Mouse (Mus musculus) urinary bladder, postnatal 4 days (tissue): ENCODE measurements around the gene Cxcl3.

Experiments
- DNase-seq, 2 experiments: peaks; one replicate each; pipeline ENCODE4 v3.0.0; 2021 to 2022; ENCODE audit warnings: low spot score in 2 of 2

Cxcl3 gene

DNA sequence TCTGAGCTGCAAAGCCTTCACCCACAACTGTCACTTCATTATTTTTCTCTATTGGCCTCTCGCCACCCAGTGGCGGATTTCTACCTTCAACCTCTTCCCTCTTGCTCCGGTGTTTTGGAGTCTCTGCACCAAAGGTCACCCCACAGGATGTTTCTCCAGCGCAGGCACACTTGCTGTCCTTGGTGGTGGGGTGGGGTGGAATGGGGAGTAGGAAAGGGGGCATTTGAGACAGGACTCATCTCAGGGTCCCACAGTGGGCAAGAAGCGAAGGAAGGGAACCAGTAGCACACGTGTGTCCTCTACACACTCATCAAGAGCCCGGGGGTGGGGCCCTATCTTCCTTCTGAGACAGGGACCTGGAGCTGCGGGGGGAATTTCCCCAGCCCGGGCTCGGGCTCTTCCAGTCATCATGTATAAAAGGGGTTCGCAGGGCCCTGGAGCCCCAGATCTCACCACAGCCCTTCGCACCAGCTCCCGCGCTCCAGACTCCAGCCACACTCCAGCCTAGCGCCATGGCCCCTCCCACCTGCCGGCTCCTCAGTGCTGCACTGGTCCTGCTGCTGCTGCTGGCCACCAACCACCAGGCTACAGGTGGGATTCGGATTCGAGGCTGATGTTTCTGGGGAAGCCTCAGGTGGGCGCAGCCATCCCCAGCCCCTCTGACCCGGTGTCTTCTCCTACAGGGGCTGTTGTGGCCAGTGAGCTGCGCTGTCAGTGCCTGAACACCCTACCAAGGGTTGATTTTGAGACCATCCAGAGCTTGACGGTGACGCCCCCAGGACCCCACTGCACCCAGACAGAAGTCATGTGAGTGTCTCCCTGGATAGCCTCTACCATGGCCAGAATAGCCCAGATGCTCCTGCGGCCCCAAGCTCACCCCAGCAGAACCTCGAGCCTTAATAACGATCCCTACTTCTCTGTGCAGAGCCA lies at the start of gene Cxcl3:
Cxcl3 (plus strand) TSS at position 445 of the 930 bp plus-strand sequence.
- DNase-seq = no peak

DNA sequence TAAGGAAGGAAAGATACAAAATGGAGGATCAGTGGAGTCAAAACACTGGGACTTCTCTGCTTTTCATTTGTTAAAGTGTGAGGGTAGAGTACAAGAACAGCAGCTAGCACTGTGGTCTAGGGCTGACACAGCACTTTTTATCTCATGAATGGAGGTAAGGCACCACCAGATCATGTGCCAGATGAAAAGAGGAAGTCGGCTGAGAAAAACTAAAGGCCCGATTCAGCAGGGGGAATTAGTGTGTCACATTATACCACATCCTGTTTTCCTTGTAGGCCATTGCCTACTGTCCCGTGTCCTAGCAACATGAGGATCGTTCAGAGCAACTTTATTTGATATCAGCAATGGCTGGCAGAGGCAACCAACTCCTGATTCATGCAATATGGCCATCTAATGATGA lies 43.9 kb upstream of the Cxcl3 start:
- no peak for DNase-seq

DNA sequence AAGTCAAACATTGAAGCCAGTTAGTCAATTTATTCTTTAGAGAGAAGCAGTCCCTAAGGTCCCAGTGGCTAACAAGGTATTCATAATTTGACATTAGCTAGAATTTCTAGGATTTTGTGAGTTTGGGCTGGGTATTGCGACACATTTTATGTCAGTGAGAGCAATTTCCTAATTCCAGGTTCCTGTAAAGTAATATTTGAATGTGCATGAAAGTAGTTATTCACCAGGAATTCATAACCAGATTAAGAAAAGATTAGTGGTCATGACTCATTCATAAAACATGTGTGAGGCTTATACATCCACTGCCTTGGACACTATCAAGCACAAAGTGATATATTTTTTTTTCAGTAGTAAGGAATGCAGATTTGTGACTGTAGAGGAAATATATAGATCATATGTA lies 32.0 kb upstream of the Cxcl3 start:
- DNase-seq = no peak

GRCm38 (mm10) chr5:90758020-90758605 lies 27.8 kb upstream of the Cxcl3 start:
- no peak for DNase-seq

DNA sequence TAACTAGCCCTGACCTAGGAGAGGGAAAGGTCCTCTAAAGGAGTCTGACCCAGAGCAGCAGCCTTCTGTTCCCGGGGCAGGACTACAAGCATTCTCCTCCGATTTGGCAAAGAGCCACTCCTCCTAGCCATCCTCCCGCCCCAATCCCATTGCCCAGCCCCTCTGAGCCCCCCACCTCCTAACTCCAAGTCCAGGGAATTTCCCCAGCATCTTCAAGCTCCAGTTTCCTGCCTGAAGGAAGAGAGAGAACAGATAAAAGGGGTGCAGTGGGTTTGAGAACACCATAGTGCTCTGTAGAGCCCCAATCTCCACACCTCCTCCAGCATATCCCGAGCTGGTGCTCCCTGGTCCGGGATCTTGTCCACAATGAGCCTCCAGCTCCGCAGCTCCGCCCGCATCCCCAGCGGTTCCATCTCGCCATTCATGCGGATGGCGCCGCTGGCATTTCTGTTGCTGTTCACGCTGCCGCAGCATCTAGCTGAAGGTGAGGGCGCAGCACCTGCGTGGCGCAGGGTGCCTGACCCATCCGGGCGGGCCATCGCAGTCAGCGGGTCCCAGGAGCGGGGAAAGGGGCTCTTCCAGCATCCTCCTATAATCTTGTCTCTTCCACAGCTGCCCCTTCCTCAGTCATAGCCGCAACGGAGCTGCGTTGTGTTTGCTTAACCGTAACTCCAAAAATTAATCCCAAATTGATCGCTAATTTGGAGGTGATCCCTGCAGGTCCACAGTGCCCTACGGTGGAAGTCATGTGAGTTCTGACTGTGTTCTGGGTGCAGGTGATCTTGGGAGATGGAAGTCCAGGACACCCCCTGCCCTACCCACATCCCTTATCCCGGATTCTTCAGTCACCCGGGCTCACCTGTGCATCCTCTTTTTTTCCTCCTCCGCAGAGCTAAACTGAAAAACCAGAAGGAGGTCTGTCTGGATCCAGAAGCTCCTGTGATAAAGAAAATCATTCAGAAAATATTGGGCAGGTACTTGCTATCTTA lies 26.5 kb upstream of the Cxcl3 start, which contains the start of gene Cxcl5:
Cxcl5 (plus strand) TSS at position 284 of the 989 bp plus-strand sequence.
- no peak for DNase-seq

GRCm38 (mm10) chr5:90760303-90760702 lies 25.6 kb upstream of the Cxcl3 start:
- DNase-seq = no peak

GRCm38 (mm10) chr5:90760844-90761243 lies 25.1 kb upstream of the Cxcl3 start:
- DNase-seq = no peak

- DNase-seq = no peak
These were observed 24.1 kb upstream of the Cxcl3 start for GRCm38 (mm10) chr5:90761834-90762233.

DNA sequence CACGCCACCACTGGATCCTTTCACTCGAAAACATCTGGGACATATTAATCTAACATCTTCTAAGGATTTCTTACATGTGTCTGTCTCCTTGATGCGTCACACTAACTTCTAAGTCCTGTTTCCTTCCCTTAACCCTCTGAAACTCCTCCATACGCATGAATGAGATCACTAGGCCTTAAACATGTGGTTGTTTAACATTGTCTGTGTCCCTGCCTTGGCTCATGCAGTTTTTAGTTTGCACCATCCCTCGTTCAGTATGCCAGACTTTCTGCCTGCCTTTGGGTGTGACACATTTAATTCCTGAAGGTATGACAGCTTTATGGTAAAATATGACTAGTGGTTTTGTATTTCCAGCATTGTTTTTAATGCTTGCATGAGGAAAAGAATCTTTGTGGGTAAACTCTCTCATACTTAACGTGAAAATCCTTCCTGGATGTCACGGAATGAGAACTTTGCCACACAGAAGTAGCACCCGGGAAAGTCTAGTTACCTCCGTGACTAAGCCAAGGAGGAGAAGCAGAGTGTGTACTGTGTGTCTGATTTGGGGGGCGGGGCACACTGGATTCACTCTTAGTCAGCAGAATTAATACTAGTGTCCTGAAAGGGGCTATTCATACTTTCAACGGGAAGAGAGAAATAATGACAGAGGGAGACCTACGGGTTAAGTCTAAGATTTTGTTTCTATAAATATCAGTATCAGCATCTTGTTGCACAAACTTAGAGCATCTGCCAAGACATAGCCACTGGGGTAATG lies 21.8 kb upstream of the Cxcl3 start:
- no peak for DNase-seq

GRCm38 (mm10) chr5:90765821-90766606 lies 19.9 kb upstream of the Cxcl3 start:
- no peak for DNase-seq

GRCm38 (mm10) chr5:90768218-90768617 lies 17.7 kb upstream of the Cxcl3 start, which contains the start of gene Ppbp:
Gene Ppbp, plus strand, starts transcription at chr5:90768518.
- no peak for DNase-seq

DNA sequence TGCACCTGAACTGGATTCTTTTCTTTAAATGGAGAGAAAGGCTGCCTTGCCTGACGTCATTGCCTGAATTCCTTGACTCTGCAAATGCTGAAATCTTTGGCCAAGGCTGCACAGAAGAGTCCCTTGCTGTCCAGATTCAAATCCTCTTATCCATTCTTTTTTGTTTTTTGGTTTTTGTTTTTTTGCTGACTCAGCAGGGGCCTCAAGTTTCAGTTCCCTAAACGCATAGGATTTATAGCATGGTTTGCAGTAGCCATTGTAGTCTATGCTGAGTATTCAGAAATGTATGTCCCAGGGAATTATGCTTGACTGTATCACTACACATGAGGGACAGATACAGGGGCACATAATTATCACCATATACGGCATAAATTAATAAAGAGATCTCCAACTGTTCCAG lies 14.5 kb upstream of the Cxcl3 start:
- DNase-seq = no peak

DNA sequence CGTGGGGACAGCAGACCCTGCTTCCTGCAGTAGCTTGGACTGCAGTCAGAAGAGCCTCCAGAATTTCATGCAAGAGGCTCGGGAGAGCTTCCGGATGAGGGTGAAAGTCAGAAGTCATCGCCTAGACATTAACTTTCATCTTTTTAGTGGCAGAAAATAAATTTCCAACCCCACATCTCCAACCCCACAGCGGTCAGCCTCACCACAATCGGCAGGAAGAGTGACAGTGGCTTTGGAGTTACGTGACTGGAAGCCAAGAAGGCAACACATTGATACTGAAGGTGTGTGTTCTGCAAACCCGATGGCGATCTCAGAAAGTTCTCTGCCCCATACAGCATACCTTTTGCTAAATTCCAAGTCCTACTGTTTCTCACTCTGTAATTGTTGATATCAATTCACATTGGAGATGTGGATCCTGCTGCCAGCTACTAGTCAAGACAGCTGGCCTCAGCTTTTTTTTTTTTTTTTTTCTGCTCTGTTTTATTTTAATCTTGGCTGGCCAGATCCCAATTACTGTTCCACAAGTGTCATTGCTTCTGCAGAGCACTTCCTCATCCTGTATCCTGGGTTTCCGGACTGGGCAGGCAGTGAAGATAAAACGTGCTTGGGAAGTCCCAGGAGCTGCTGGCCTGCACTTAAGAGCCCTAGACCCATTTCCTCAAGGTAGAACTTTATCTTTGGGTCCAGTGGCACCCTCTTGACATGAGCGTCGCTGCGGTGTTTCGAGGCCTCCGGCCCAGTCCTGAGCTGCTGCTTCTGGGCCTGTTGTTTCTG lies 13.8 kb upstream of the Cxcl3 start, which contains the start of gene Pf4:
Pf4 (plus strand) TSS at position 556 of the 774 bp plus-strand sequence.
- no peak for DNase-seq

DNA sequence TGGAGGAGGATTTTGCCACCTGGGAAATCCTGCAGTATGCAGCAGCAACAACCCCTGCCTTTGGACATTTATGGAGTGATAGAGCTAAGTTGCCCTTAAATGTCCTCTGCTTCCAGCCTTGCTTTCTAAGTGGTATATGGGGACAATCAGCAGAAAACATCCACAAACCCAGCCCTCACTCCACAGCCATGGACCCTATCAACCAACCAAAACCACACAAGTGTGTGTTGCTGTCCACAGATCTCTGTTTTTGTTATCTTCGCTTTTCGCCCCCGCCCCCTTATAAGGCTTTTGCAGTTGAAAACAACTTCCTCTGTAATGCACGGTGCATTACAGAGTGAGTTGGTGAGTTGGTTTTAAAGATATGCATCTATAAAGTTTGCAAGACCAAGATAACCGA lies 10.3 kb upstream of the Cxcl3 start:
- no peak for DNase-seq

GRCm38 (mm10) chr5:90777621-90778020 lies 8.3 kb upstream of the Cxcl3 start:
- no peak for DNase-seq

DNA sequence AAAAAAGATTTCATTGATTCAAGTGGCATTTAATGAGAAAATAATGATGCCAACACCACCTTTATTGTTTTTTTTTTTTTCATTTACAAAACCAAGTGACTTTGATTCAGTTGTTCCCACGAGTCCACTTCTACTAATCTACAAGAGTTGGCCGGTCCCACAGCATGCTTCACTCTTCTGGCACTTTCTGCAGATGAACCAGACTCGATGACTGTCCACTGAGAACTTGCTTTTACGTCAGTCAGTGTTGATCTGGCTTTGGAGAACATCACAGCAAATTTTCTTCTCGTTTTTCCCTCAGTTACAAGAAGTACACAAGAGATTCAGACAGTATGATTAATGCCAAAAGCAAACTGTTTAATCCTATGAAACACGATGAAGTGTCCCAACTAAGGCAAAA lies 7.0 kb upstream of the Cxcl3 start:
- DNase-seq = no peak

DNA sequence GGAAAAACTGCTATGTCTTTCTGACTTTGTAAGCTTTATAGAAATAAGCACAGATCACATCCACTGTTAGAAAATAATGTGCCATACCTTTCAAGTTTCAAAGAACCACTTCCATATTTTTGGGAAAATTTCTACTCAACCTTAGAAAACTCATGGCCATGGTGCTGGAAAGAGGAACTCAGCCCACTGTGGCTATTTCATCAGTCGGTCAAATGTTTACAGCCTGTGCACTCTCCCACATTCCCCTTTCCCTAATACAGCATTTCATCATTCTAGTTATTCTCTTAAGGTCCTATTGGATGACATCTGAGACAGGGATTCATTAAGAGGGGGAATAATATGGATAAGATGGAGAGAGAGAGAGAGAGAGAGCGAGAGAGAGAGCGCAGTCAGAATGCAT lies 2.2 kb upstream of the Cxcl3 start:
- no peak for DNase-seq

GRCm38 (mm10) chr5:90788114-90788513 lies 2.2 kb downstream of the Cxcl3 start:
- DNase-seq = no peak

GRCm38 (mm10) chr5:90789306-90790073 lies 3.6 kb downstream of the Cxcl3 start:
- DNase-seq = no peak
